Mouse (Mus musculus) B cell, adult 2 months (primary cell): ENCODE measurements around the gene Fbxo2.
"Not testable (repeated sequence)": the region's sequence is repeated elsewhere in the genome, so short reads cannot be mapped to it uniquely, and the experiment has no call there.

Experiments
- DNase-seq, 2 experiments: peaks; one replicate each; pipeline ENCODE4 v3.0.0; 2022

Gene Fbxo2

GRCm38 (mm10) chr4:148177716-148178115, 17.3 kb downstream of the Fbxo2 start:
- DNase-seq = no peak

- no peak for DNase-seq
Measured at GRCm38 (mm10) chr4:148181483-148181882, 21.1 kb downstream of the Fbxo2 start.

GRCm38 (mm10) chr4:148182363-148182762, 21.9 kb downstream of the Fbxo2 start:
- DNase-seq = no peak

GRCm38 (mm10) chr4:148184564-148184963, 24.1 kb downstream of the Fbxo2 start:
- DNase-seq = no peak

GRCm38 (mm10) chr4:148185819-148186218, 25.4 kb downstream of the Fbxo2 start:
- DNase-seq = no peak

GRCm38 (mm10) chr4:148188767-148189166, 28.3 kb downstream of the Fbxo2 start:
- not testable (repeated sequence) for DNase-seq

GRCm38 (mm10) chr4:148192707-148193245, 32.4 kb downstream of the Fbxo2 start:
- DNase-seq = no peak

- no peak for DNase-seq
Measured at GRCm38 (mm10) chr4:148194400-148194799, 34.0 kb downstream of the Fbxo2 start.

GRCm38 (mm10) chr4:148198721-148199120, 38.3 kb downstream of the Fbxo2 start:
- DNase-seq = no peak

GRCm38 (mm10) chr4:148203557-148203956, 43.1 kb downstream of the Fbxo2 start:
- DNase-seq = no peak

GRCm38 (mm10) chr4:148204061-148204872, 43.8 kb downstream of the Fbxo2 start:
- DNase-seq = no peak

GRCm38 (mm10) chr4:148204873-148205232, 44.4 kb downstream of the Fbxo2 start:
- DNase-seq = no peak

GRCm38 (mm10) chr4:148214460-148215136, 54.2 kb downstream of the Fbxo2 start:
- no peak for DNase-seq

GRCm38 (mm10) chr4:148215264-148215900, 55.0 kb downstream of the Fbxo2 start:
- DNase-seq = no peak
